Mouse (Mus musculus): Measurements from ENCODE around the gene Olfr69. TPM values are rescaled to one million over a fixed set of nuclear protein-coding genes. Genes with fewer than 3 reads are reported as not detected.
"Not testable (repeated sequence)": the region's sequence is repeated elsewhere in the genome, so short reads cannot be mapped to it uniquely, and the experiment has no call there.

Gene Olfr69
- polyA plus RNA-seq (2014; fragmentation: Nextera tagmentation; extraction: Ambion mirVana), result not detected in 2 replicates

DNA sequence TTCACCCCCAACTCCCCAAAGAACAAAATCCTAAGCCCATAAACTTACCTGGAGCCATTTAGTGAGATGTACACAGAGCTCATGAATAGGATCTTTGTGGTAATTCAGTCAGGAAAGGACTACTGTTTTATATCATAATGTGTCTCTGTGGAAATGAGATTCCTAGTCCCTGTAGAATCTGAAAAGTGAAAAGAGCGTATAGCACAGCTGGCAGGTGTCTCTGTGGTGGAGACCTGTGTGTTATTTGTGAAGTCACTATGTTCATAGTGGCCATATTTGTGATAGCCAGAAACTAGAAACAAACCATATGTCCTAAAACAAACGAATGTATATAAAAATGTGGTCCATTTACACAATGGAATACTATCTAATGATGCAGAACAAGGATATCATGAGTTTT lies at the start of gene Olfr69:
Gene Olfr69, minus strand, starts transcription at position 101 of the 400 bp plus-strand sequence.
- no peaks in the 10 kb centered on the region for H3K27me3 ChIP-seq (ENCODE audit: control insufficient read depth, insufficient read depth, low read length)
- no peaks in the 10 kb centered on the region for H3K36me3 ChIP-seq (ENCODE audit: control insufficient read depth, insufficient read depth, low read length)
- no peak for ATAC-seq (ENCODE audit: insufficient number of reproducible peaks, insufficient read depth, low FRiP score, low read depth)
- H3K4me3 ChIP-seq (ENCODE audit: control insufficient read depth in 1 of 2, insufficient read depth in 1 of 2, low read depth in 1 of 2, low read length in 2 of 2), result no peak within 1 kb of the TSS
- H3K9ac ChIP-seq (ENCODE audit: low read length), result no peak within 1 kb of the TSS
- no peaks in the 10 kb centered on the region for H3K4me1 ChIP-seq (ENCODE audit: control insufficient read depth in 2 of 2, insufficient read depth in 2 of 2, low read length in 2 of 2)
- H3K9me3 ChIP-seq (ENCODE audit: control insufficient read depth, low read length), result no peaks in the 10 kb centered on the region
- H3K27ac ChIP-seq (replicated peaks in 1 of 2; ENCODE audit: control insufficient read depth in 1 of 2, insufficient read depth in 1 of 2, low read depth in 2 of 2, low read length in 2 of 2), result no peak within 1 kb of the TSS
- no peak within 1 kb of the TSS for H3K4me2 ChIP-seq (ENCODE audit: low read length)
- 73% methylated on average over 2 of the region's 2 CpGs for WGBS

DNA sequence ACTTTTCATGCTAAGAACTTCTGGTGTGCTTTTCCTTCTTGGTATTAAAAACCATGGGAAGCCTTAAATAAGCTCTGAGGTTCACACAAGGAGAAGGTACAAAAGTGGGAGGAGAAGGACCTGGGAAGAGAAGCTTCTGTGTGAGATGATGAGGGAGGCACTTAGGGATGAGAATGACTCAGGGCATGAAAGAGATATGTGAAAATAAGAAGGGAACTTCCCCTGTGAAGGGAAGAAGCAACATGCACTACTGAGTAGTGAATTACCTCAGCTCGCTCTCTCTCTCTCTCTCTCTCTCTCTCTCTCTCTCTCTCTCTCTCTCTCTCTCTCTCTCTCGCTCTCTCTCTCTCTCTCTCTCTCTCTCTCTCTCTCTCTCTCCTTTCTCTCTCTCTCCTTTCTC lies 43.7 kb upstream of the Olfr69 start:
- H3K27me3 ChIP-seq (ENCODE audit: control insufficient read depth, insufficient read depth, low read length); H3K9ac ChIP-seq (ENCODE audit: low read length); H3K9me3 ChIP-seq (ENCODE audit: control insufficient read depth, low read length); H3K27ac ChIP-seq (replicated peaks in 1 of 2; ENCODE audit: control insufficient read depth in 1 of 2, insufficient read depth in 1 of 2, low read depth in 2 of 2, low read length in 2 of 2); H3K36me3 ChIP-seq (ENCODE audit: control insufficient read depth, insufficient read depth, low read length); ATAC-seq (ENCODE audit: insufficient number of reproducible peaks, insufficient read depth, low FRiP score, low read depth); H3K4me1 ChIP-seq (ENCODE audit: control insufficient read depth in 2 of 2, insufficient read depth in 2 of 2, low read length in 2 of 2); H3K4me3 ChIP-seq (ENCODE audit: control insufficient read depth in 1 of 2, insufficient read depth in 1 of 2, low read depth in 1 of 2, low read length in 2 of 2); H3K4me2 ChIP-seq (ENCODE audit: low read length): not testable (repeated sequence)
- 80% methylated on average over 1 of the region's 2 CpGs for WGBS

DNA sequence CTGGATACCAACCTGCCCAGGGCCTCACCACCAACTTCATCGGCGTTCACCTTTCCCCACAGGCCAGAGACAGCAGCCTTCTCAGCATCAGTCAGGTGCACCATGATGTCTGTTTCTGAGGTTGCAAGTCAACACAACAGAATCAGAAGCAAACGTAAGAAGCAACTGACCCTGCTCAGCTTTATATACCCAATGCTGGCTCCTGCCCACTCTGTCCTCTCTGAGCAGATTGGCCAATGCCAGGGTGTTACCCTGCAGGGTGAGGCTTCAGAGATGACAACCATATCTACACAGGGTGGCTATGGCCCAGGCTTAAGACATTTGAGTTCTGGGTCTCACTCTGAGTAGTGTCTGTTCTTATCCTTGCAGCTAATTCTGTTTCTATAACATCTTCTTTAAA lies 42.4 kb upstream of the Olfr69 start, which contains the start of gene Hbb-bt:
Gene Hbb-bt, minus strand, starts transcription at position 231 of the 400 bp plus-strand sequence.
- H3K9me3 ChIP-seq (ENCODE audit: control insufficient read depth, low read length), result no peaks in the 10 kb centered on the region
- no peak for ATAC-seq (ENCODE audit: insufficient number of reproducible peaks, insufficient read depth, low FRiP score, low read depth)
- no peaks in the 10 kb centered on the region for H3K4me1 ChIP-seq (ENCODE audit: control insufficient read depth in 2 of 2, insufficient read depth in 2 of 2, low read length in 2 of 2)
- no peaks in the 10 kb centered on the region for H3K36me3 ChIP-seq (ENCODE audit: control insufficient read depth, insufficient read depth, low read length)
- H3K4me2 ChIP-seq (ENCODE audit: low read length), result no peak within 1 kb of the TSS
- no peak within 1 kb of the TSS for H3K27ac ChIP-seq (replicated peaks in 1 of 2; ENCODE audit: control insufficient read depth in 1 of 2, insufficient read depth in 1 of 2, low read depth in 2 of 2, low read length in 2 of 2)
- no peak within 1 kb of the TSS for H3K9ac ChIP-seq (ENCODE audit: low read length)
- H3K27me3 ChIP-seq (ENCODE audit: control insufficient read depth, insufficient read depth, low read length), result no peaks in the 10 kb centered on the region
- no peak within 1 kb of the TSS for H3K4me3 ChIP-seq (ENCODE audit: control insufficient read depth in 1 of 2, insufficient read depth in 1 of 2, low read depth in 1 of 2, low read length in 2 of 2)
- WGBS, result 75% methylated on average over 3 of the region's 3 CpGs

DNA sequence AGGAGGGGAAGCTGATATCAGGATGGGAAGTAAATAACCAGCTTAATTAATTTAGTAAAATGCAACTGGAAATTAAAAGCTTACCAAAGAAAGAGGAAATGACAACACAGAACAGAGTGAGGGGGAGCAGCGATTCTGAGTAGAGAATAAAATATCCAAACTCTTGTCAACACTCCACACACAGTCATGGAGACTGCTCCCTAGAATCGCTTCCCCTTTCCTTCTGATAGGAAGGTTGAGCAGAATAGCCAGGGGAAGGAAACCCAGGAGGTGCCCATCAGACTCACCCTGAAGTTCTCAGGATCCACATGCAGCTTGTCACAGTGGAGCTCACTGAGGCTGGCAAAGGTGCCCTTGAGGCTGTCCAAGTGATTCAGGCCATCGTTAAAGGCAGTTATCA lies 41.8 kb upstream of the Olfr69 start:
- ATAC-seq (ENCODE audit: insufficient number of reproducible peaks, insufficient read depth, low FRiP score, low read depth); H3K27me3 ChIP-seq (ENCODE audit: control insufficient read depth, insufficient read depth, low read length); H3K4me3 ChIP-seq (ENCODE audit: control insufficient read depth in 1 of 2, insufficient read depth in 1 of 2, low read depth in 1 of 2, low read length in 2 of 2); H3K4me2 ChIP-seq (ENCODE audit: low read length); H3K9me3 ChIP-seq (ENCODE audit: control insufficient read depth, low read length); H3K36me3 ChIP-seq (ENCODE audit: control insufficient read depth, insufficient read depth, low read length); H3K4me1 ChIP-seq (ENCODE audit: control insufficient read depth in 2 of 2, insufficient read depth in 2 of 2, low read length in 2 of 2); H3K9ac ChIP-seq (ENCODE audit: low read length); H3K27ac ChIP-seq (replicated peaks in 1 of 2; ENCODE audit: control insufficient read depth in 1 of 2, insufficient read depth in 1 of 2, low read depth in 2 of 2, low read length in 2 of 2): not testable (repeated sequence)
- WGBS, result no CpG with 5 or more reads among the region's 3 CpGs

DNA sequence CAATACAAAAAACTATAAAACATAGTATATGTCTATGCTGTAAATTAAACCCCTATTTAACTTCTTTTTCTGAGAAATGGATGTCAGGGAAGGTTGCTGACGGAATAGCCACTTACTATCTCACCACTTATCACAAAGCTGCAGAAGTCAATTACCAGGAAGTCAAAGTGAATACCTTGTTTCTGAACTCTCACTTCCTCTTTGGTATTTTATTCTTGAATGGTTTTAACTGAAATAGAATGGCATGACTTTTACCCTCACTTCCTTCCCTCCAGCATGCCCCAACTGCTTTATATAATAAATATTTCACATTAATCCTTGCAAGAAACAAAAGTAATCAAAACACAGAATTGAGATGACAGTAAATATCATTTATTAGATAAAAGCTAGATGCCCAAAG lies 40.8 kb upstream of the Olfr69 start:
- no peak overlapping the region for H3K27ac ChIP-seq (replicated peaks in 1 of 2; ENCODE audit: control insufficient read depth in 1 of 2, insufficient read depth in 1 of 2, low read depth in 2 of 2, low read length in 2 of 2)
- no peaks in the 10 kb centered on the region for H3K9me3 ChIP-seq (ENCODE audit: control insufficient read depth, low read length)
- H3K36me3 ChIP-seq (ENCODE audit: control insufficient read depth, insufficient read depth, low read length), result no peaks in the 10 kb centered on the region
- WGBS, result 29% methylated on average over 1 of the region's 1 CpGs
- no peak for ATAC-seq (ENCODE audit: insufficient number of reproducible peaks, insufficient read depth, low FRiP score, low read depth)
- no peak overlapping the region for H3K9ac ChIP-seq (ENCODE audit: low read length)
- H3K4me3 ChIP-seq (ENCODE audit: control insufficient read depth in 1 of 2, insufficient read depth in 1 of 2, low read depth in 1 of 2, low read length in 2 of 2), result no peak overlapping the region
- no peak overlapping the region for H3K4me2 ChIP-seq (ENCODE audit: low read length)
- H3K27me3 ChIP-seq (ENCODE audit: control insufficient read depth, insufficient read depth, low read length), result no peaks in the 10 kb centered on the region
- no peaks in the 10 kb centered on the region for H3K4me1 ChIP-seq (ENCODE audit: control insufficient read depth in 2 of 2, insufficient read depth in 2 of 2, low read length in 2 of 2)

DNA sequence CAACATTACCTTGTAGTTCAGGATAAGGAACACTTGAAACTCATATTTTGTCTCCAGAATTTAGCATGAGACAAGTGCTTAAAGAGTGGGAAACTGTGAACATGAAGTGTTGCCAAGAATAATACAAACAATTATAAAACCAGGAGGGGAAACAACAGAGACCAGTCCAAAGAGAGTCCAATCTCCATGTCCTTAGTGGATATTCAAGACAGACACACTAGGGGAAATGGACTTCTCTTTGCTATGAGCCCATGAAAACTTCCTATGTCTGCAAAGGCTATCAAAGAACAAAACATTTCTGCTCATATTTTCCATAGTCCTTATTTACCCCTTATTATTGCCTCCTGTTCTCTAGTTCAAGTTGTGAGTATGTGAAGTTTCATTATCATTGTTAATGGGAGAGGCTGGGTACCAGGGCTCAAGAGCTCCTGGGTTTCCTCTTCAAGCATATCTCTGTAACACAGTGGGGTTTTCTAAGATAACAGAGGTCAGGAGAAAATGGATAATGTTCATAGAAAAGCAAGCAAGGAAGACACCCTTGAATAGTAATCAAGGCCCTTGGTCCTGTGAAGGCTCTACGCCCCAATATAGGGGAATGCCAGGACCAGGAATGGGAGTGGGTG lies 39.9 kb upstream of the Olfr69 start:
- Histone ChIP-seq H3K9ac (ENCODE audit: low read length) (no peak overlapping the region), H3K4me2 (ENCODE audit: low read length) (no peak overlapping the region), H3K27ac (replicated peaks in 1 of 2; ENCODE audit: control insufficient read depth in 1 of 2, insufficient read depth in 1 of 2, low read depth in 2 of 2, low read length in 2 of 2) (no peak overlapping the region), H3K4me1 (ENCODE audit: control insufficient read depth in 2 of 2, insufficient read depth in 2 of 2, low read length in 2 of 2) (no peaks in the 10 kb centered on the region), H3K4me3 (ENCODE audit: control insufficient read depth in 1 of 2, insufficient read depth in 1 of 2, low read depth in 1 of 2, low read length in 2 of 2) (no peak overlapping the region), H3K9me3 (ENCODE audit: control insufficient read depth, low read length) (no peaks in the 10 kb centered on the region), H3K27me3 (ENCODE audit: control insufficient read depth, insufficient read depth, low read length) (no peaks in the 10 kb centered on the region), H3K36me3 (ENCODE audit: control insufficient read depth, insufficient read depth, low read length) (no peaks in the 10 kb centered on the region)
- 73% methylated on average over 1 of the region's 1 CpGs for WGBS
- no peak for ATAC-seq (ENCODE audit: insufficient number of reproducible peaks, insufficient read depth, low FRiP score, low read depth)

DNA sequence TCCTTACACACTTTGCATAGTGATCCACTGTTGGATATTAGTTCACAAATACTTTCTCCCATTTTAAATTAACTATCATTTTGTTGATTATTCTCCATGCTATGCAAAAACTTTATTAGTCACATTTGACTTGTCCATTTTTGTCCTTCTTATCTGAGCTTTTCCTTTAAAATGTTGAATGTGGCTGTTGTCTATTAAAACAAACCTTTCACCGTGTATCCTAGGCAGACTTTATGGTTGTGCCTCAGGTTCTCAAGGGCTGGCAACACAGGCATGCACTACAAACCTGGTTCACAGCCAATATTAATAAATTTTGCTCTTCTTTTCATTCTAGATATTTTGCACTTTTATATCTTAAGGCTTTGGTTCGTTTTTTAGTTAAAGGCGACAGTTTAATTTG lies 39.4 kb upstream of the Olfr69 start:
- Histone ChIP-seq H3K27me3 (ENCODE audit: control insufficient read depth, insufficient read depth, low read length) (no peaks in the 10 kb centered on the region), H3K27ac (replicated peaks in 1 of 2; ENCODE audit: control insufficient read depth in 1 of 2, insufficient read depth in 1 of 2, low read depth in 2 of 2, low read length in 2 of 2) (no peak overlapping the region), H3K4me3 (ENCODE audit: control insufficient read depth in 1 of 2, insufficient read depth in 1 of 2, low read depth in 1 of 2, low read length in 2 of 2) (no peak overlapping the region), H3K36me3 (ENCODE audit: control insufficient read depth, insufficient read depth, low read length) (no peaks in the 10 kb centered on the region), H3K4me1 (ENCODE audit: control insufficient read depth in 2 of 2, insufficient read depth in 2 of 2, low read length in 2 of 2) (no peaks in the 10 kb centered on the region), H3K4me2 (ENCODE audit: low read length) (no peak overlapping the region), H3K9me3 (ENCODE audit: control insufficient read depth, low read length) (no peaks in the 10 kb centered on the region), H3K9ac (ENCODE audit: low read length) (no peak overlapping the region)
- WGBS, result 76% methylated on average over 3 of the region's 3 CpGs
- ATAC-seq (ENCODE audit: insufficient number of reproducible peaks, insufficient read depth, low FRiP score, low read depth), result no peak

DNA sequence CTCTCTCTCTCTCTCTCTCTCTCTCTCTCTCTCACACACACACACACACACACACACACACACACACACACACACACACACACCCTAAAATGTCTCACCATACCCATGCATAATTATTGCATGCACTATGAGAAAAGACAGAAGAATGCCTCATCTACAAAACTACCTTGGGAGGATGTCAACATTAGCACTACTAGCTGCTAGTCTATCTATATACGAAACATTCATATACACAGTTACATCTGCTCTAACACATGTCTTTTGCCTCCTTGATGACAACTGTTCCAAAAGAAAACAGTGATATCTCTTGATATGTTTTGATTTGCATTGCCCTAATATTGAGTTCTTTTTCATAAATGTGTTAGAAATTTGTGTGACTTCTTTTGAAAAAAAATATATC lies 38.9 kb upstream of the Olfr69 start:
- 69% methylated on average over 1 of the region's 1 CpGs for WGBS
- H3K4me2 ChIP-seq (ENCODE audit: low read length), result no peak overlapping the region
- no peak overlapping the region for H3K9ac ChIP-seq (ENCODE audit: low read length)
- no peak overlapping the region for H3K27ac ChIP-seq (replicated peaks in 1 of 2; ENCODE audit: control insufficient read depth in 1 of 2, insufficient read depth in 1 of 2, low read depth in 2 of 2, low read length in 2 of 2)
- no peak for ATAC-seq (ENCODE audit: insufficient number of reproducible peaks, insufficient read depth, low FRiP score, low read depth)
- H3K27me3 ChIP-seq (ENCODE audit: control insufficient read depth, insufficient read depth, low read length), result no peaks in the 10 kb centered on the region
- H3K9me3 ChIP-seq (ENCODE audit: control insufficient read depth, low read length), result no peaks in the 10 kb centered on the region
- no peak overlapping the region for H3K4me3 ChIP-seq (ENCODE audit: control insufficient read depth in 1 of 2, insufficient read depth in 1 of 2, low read depth in 1 of 2, low read length in 2 of 2)
- no peaks in the 10 kb centered on the region for H3K36me3 ChIP-seq (ENCODE audit: control insufficient read depth, insufficient read depth, low read length)
- H3K4me1 ChIP-seq (ENCODE audit: control insufficient read depth in 2 of 2, insufficient read depth in 2 of 2, low read length in 2 of 2), result no peaks in the 10 kb centered on the region
